Mouse (Mus musculus): ENCODE results near the gene BC030867.

DNA sequence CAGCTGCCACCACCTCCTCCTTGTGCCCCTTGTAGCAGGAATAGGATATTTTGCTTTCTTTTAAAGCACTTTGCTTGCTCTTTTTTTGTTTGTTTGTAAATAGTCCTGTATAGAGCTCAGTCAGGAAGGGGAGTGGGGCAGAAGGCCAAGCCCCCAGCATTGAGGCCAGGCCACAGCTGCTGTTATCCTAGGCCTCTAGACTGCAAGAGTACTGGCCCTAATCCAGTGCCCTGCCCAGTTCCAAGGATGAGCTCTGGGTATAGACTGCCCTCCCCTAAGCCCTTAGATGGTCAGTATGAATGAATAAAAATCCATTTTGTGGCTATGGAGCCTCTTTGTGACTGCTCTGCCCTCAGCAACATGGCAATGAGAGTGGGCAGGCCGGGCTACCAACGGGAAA lies 40.2 kb downstream of the BC030867 start:
- TF ChIP-seq POLR2A (IDR thresholded peaks at IDR 0.05; ENCODE audit: extremely low read depth, insufficient read depth, low read length) (no peak), CTCF (IDR thresholded peaks at IDR 0.05; ENCODE audit: extremely low read depth, insufficient read depth, low read length) (no peak)
